Mouse (Mus musculus) kidney, embryonic 16.5 days (tissue): ENCODE data around the gene Cd4. TPM values are rescaled to one million over a fixed set of nuclear protein-coding genes. Genes with fewer than 3 reads are reported as not detected.

Experiments used
- ATAC-seq: fragments of 200-750 bp; cut with Nextera tagmentation; 2 replicates; pipeline ENCODE4 v1.8.0; 2017; ENCODE audit warnings: moderate TSS enrichment; ENCODE audit not compliant: low FRiP score, low TSS enrichment
- H3K27ac ChIP-seq: fragments of 300-500 bp; sonication (generic); 2 replicates; pipeline ENCODE4 v1.5.1; 2014; ENCODE audit warnings: low read length
- H3K27me3 ChIP-seq: fragments of 300-500 bp; sonication (generic); 2 replicates; pipeline ENCODE4 v1.6.1; 2014; ENCODE audit warnings: low read length, control low read depth, mixed read lengths; ENCODE audit not compliant: insufficient read depth
- H3K36me3 ChIP-seq: fragments of 300-500 bp; sonication (generic); 2 replicates; pipeline ENCODE4 v1.6.1; 2014; ENCODE audit warnings: low read length, control low read depth, mixed read lengths; ENCODE audit not compliant: insufficient read depth
- H3K4me1 ChIP-seq: fragments of 300-500 bp; sonication (generic); 2 replicates; pipeline ENCODE4 v1.6.1; 2014; ENCODE audit warnings: low read length, control low read depth, mixed read lengths; ENCODE audit not compliant: insufficient read depth
- H3K4me2 ChIP-seq: fragments of 300-500 bp; sonication (generic); replicated peaks from 2 replicates; pipeline ENCODE4 v1.6.1; 2014; ENCODE audit warnings: low read depth, low read length
- H3K4me3 ChIP-seq: fragments of 300-500 bp; sonication (generic); 2 replicates; pipeline ENCODE4 v1.5.1; 2014; ENCODE audit warnings: mild to moderate bottlenecking, low read length
- H3K9ac ChIP-seq: fragments of 300-500 bp; sonication (generic); replicated peaks from 2 replicates; pipeline ENCODE4 v1.6.1; 2014; ENCODE audit warnings: low read length
- H3K9me3 ChIP-seq: fragments of 300-500 bp; sonication (generic); 2 replicates; pipeline ENCODE4 v1.6.1; 2016; ENCODE audit warnings: low read length, control low read depth
- WGBS: fragments of 180-500 bp; shearing (Covaris S2); extraction: QIAGEN DNeasy Blood & Tissue Kit; methylation state at CpG from one replicate; pipeline ENCODE4 v1.1.7; 2014; 5-methylcytosine and 5-hydroxymethylcytosine counted together
- polyA plus RNA-seq: library from polyadenylated mRNA; unstranded; fragments of >200 nt; fragmentation: Nextera tagmentation; extraction: Ambion mirVana; gene quantifications from 2 replicates; pipeline ENCODE4 v1.2.1, GENCODE M21; 2015

Gene Cd4
- polyA plus RNA-seq, 1 experiment from 2014 or later: 0.10 TPM

GRCm38 (mm10) chr6:124863658-124864298 lies 24.2 kb downstream of the Cd4 start, which contains the start of gene Gpr162:
TSS of gene Gpr162 (minus strand) at chr6:124863983.
- ATAC-seq: peak; percentile 70
- 1% methylated on average over 41 of the region's 43 CpGs for WGBS
- H3K27me3 ChIP-seq: peaks cover 15% of the 10 kb centered on the region; the same call in 1 of the 2 replicates
- H3K27ac ChIP-seq: no peak within 1 kb of the TSS
- H3K4me3 ChIP-seq: peak within 1 kb of the TSS; percentile 58
- no peaks in the 10 kb centered on the region for H3K9me3 ChIP-seq
- peak within 1 kb of the TSS; percentile 80 for H3K9ac ChIP-seq
- H3K4me2 ChIP-seq: peak within 1 kb of the TSS; percentile 98
- H3K4me1 ChIP-seq: peaks cover 26% of the 10 kb centered on the region
- no peaks in the 10 kb centered on the region for H3K36me3 ChIP-seq

- Histone ChIP-seq H3K27me3 (peaks cover 15% of the 10 kb centered on the region; the same call in 1 of the 2 replicates), H3K9me3 (no peaks in the 10 kb centered on the region), H3K4me1 (peaks cover 32% of the 10 kb centered on the region), H3K36me3 (no peaks in the 10 kb centered on the region), H3K9ac (peak overlapping the region; percentile 80), H3K4me3 (peak overlapping the region; percentile 58), H3K4me2 (peak overlapping the region; percentile 98), H3K27ac (no peak overlapping the region)
- no peak; the same call in 1 of the 2 replicates for ATAC-seq
- WGBS: 2% methylated on average over 10 of the region's 16 CpGs
These were observed 24.8 kb downstream of the Cd4 start for GRCm38 (mm10) chr6:124863125-124863657.

- no peaks in the 10 kb centered on the region for H3K36me3 ChIP-seq
- no peak for ATAC-seq
- H3K9ac ChIP-seq: peak overlapping the region; percentile 80; the same call in 1 of the 2 replicates
- H3K9me3 ChIP-seq: no peaks in the 10 kb centered on the region
- H3K4me1 ChIP-seq: peaks cover 32% of the 10 kb centered on the region
- peak overlapping the region; percentile 58 for H3K4me3 ChIP-seq
- H3K27me3 ChIP-seq: peaks cover 15% of the 10 kb centered on the region; the same call in 1 of the 2 replicates
- no peak overlapping the region for H3K27ac ChIP-seq
- peak overlapping the region; percentile 98 for H3K4me2 ChIP-seq
- WGBS: 18% methylated on average over 8 of the region's 8 CpGs
These were observed 25.5 kb downstream of the Cd4 start for GRCm38 (mm10) chr6:124862406-124863124.

GRCm38 (mm10) chr6:124861802-124862201 lies 26.2 kb downstream of the Cd4 start:
- Histone ChIP-seq H3K4me1 (peaks cover 32% of the 10 kb centered on the region), H3K4me3 (no peak overlapping the region), H3K36me3 (no peaks in the 10 kb centered on the region), H3K9ac (no peak overlapping the region), H3K9me3 (no peaks in the 10 kb centered on the region), H3K27ac (no peak overlapping the region), H3K27me3 (peaks cover 15% of the 10 kb centered on the region; the same call in 1 of the 2 replicates), H3K4me2 (no peak overlapping the region)
- 11% methylated on average over 3 of the region's 3 CpGs for WGBS
- ATAC-seq: no peak

- no peak for ATAC-seq
- peaks cover 15% of the 10 kb centered on the region; the same call in 1 of the 2 replicates for H3K27me3 ChIP-seq
- H3K9ac ChIP-seq: no peak overlapping the region
- H3K36me3 ChIP-seq: no peaks in the 10 kb centered on the region
- no peaks in the 10 kb centered on the region for H3K9me3 ChIP-seq
- H3K4me1 ChIP-seq: peaks cover 36% of the 10 kb centered on the region
- WGBS: 86% methylated on average over 19 of the region's 19 CpGs
- no peak overlapping the region for H3K27ac ChIP-seq
- H3K4me2 ChIP-seq: no peak overlapping the region
- H3K4me3 ChIP-seq: no peak overlapping the region
These were observed 26.8 kb downstream of the Cd4 start for GRCm38 (mm10) chr6:124861266-124861665.

- H3K36me3 ChIP-seq: no peaks in the 10 kb centered on the region
- no peak overlapping the region for H3K9ac ChIP-seq
- peaks cover 15% of the 10 kb centered on the region; the same call in 1 of the 2 replicates for H3K27me3 ChIP-seq
- no peak for ATAC-seq
- H3K4me2 ChIP-seq: no peak overlapping the region
- 88% methylated on average over 9 of the region's 9 CpGs for WGBS
- H3K4me3 ChIP-seq: no peak overlapping the region
- no peaks in the 10 kb centered on the region for H3K9me3 ChIP-seq
- no peak overlapping the region for H3K27ac ChIP-seq
- peaks cover 43% of the 10 kb centered on the region for H3K4me1 ChIP-seq
These were observed 27.5 kb downstream of the Cd4 start for GRCm38 (mm10) chr6:124860511-124860910.

- H3K4me2 ChIP-seq: no peak overlapping the region
- no peak for ATAC-seq
- H3K9ac ChIP-seq: no peak overlapping the region
- 4% methylated on average over 12 of the region's 12 CpGs for WGBS
- H3K9me3 ChIP-seq: no peaks in the 10 kb centered on the region
- peaks cover 45% of the 10 kb centered on the region for H3K4me1 ChIP-seq
- no peak overlapping the region for H3K27ac ChIP-seq
- H3K27me3 ChIP-seq: peaks cover 15% of the 10 kb centered on the region; the same call in 1 of the 2 replicates
- no peak overlapping the region for H3K4me3 ChIP-seq
- H3K36me3 ChIP-seq: no peaks in the 10 kb centered on the region
These were observed 28.3 kb downstream of the Cd4 start for GRCm38 (mm10) chr6:124859725-124860124.

GRCm38 (mm10) chr6:124858561-124859318 lies 29.3 kb downstream of the Cd4 start:
- H3K4me3 ChIP-seq: no peak overlapping the region

GRCm38 (mm10) chr6:124857840-124858530 lies 30.0 kb downstream of the Cd4 start:
- H3K4me3 ChIP-seq: peak overlapping the region; percentile 81
- H3K4me2 ChIP-seq: peak overlapping the region; percentile 89
- H3K27ac ChIP-seq: peak overlapping the region; percentile 96
- no peaks in the 10 kb centered on the region for H3K36me3 ChIP-seq
- ATAC-seq: no peak
- WGBS: 27% methylated on average over 26 of the region's 26 CpGs
- H3K9me3 ChIP-seq: no peaks in the 10 kb centered on the region
- peaks cover 13% of the 10 kb centered on the region; the same call in 1 of the 2 replicates for H3K27me3 ChIP-seq
- H3K4me1 ChIP-seq: peaks cover 39% of the 10 kb centered on the region
- peak overlapping the region; percentile 97 for H3K9ac ChIP-seq

More at GRCm38 (mm10) chr6:124858561-124859318, 29.3 kb downstream of the Cd4 start:
- WGBS: 74% methylated on average over 28 of the region's 28 CpGs
- H3K4me1 ChIP-seq: peaks cover 46% of the 10 kb centered on the region
- no peaks in the 10 kb centered on the region for H3K9me3 ChIP-seq
- ATAC-seq: no peak
- peak overlapping the region; percentile 89 for H3K4me2 ChIP-seq
- H3K36me3 ChIP-seq: no peaks in the 10 kb centered on the region
- H3K27me3 ChIP-seq: peaks cover 15% of the 10 kb centered on the region; the same call in 1 of the 2 replicates
- H3K27ac ChIP-seq: no peak overlapping the region
- peak overlapping the region; percentile 97 for H3K9ac ChIP-seq
